Mouse (Mus musculus): ENCODE measurements around the gene Ano10.

DNA sequence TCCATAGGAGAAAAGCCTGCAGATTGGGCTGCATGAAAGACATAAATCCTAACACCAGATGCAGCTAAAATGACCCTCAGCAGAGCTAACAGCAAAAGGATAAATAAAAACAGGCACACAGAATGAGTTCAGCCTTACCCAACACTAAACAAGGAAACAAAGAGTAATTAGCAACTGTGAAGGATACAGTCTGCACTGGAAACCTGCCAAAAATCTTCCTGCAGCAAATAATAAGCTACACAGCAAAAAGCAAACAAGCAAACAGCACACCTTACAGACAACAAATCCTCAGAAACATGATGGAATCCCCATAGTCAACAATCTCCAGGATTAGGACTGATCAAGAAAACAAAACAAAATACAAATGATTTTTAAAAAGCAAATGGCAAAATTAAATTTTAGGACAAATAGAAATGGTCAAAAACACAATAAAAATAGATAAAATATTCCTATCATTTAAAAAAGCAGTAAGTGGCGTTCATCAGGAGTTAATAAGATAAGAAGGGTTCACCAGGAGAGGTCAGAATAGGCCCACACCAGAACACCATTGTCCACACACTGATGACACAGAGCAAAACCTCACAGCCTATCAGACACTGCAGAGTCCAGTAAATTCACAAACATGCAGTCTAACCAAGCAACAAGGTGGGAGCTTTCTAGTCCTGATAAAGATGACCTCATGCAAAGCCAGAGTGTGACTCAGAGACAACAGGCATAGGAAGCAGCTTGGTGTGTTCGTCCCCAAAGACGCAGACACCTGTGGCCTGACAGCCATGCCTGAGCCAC, 24.8 kb downstream of the Ano10 start:
- TF ChIP-seq GATA1 (IDR thresholded peaks at IDR 0.05; ENCODE audit: borderline replicate concordance, low read length), result no peak
- no peak for TF ChIP-seq FLI1 (IDR thresholded peaks at IDR 0.05; ENCODE audit: low read length)

Measured in megakaryocyte, embryonic 14.5 days (primary cell).